Mouse (Mus musculus): ENCODE measurements around the gene Sema4a.

The Sema4a gene

DNA sequence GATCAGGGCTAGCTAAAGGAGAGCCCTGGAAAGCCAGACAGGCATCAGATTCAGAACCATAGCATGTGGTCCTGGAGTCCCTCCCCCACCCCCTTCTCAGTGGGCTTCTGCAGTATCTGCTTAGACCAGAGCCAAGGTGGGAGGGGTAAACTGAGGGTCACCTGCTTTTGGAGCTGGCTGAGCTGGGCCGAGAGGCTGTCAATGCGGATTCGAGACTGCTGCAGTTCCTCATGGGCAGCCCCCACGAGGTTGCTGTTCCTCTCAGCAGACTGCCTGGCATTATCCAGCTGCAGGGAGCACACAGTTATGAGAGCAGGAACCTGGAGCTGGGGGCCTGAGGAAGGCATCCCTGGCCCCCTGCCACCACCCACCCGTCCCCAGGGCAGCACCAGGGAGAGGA is 25.1 kb upstream of the Sema4a start:
- DNase-seq (ENCODE audit: low spot score in 2 of 2): no peak

DNA sequence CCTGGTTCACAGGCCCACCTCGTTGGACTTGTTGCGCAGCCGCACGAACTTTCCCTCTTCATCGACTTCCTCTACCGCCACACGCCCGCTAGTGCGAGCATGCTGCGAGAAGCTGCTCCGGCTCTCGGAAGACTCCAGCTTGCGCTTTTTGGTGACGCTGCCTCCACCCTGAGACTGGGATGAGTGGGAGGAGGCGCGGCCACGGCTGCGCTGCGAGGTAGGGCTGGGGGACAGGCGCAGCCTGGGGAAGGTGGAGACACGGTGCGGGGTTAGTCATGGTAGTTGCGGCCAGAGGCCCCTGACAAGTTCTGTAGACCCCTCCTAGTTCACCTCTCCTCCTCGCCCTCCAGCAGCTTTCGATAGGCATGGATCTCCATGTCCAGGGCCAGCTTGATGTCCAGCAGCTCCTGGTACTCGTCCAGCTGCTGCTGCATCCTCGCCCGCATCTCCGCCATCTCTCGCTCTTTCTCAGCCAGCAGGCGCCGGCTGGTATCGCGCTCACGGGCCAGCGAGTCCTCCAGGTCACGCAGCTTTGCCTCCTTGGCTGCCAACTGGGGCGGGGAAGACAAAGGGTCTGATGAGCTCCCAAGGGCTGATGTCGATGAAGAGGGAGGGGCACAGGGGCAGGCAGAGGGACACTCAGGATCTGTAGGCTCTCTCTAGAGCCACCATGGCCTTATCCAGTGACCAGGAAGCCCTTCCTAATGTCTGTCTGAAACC is 23.8 kb upstream of the Sema4a start:
- no peak for DNase-seq (ENCODE audit: low spot score in 2 of 2)

DNA sequence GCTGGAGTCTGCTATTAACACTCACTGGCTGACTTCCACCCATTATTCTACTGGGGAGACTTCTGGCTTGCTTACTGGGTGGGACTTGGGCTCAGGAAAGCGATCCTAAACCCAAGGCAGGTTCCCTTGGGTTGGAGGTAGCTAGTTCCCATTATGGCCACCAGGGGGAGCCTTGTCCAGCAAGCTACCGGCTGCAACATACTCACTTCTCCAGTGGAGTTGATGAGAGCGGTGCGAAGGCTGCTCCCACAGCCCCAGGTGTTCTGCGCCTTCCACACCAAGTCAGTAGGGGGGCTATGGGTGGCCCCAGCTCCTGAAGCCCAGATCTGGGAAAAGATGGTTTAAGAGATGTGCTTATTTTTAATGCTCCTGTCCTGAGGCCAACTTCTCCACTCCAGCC is 22.6 kb upstream of the Sema4a start:
- no peak for DNase-seq (ENCODE audit: low spot score in 2 of 2)

DNA sequence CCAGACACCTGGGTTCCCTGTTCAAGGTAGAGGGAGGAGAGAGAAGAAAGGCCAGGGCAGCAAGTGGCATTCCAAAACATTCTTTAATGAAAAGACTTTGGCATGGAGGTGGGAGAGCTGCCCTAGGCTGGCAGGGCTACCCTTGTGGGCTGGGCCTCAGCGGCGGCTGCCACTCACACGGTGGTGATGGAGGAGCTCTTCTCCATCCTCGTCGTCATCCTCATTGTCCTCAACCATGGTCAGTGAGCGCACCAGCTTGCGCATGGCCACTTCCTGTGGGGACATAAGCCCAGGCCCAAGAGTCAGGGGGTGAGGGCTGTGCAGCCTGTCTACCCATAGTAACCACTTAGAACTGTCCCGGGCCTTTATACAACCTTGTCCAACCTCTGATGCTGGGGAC is 22.2 kb upstream of the Sema4a start:
- no peak for DNase-seq (ENCODE audit: low spot score in 2 of 2)

DNA sequence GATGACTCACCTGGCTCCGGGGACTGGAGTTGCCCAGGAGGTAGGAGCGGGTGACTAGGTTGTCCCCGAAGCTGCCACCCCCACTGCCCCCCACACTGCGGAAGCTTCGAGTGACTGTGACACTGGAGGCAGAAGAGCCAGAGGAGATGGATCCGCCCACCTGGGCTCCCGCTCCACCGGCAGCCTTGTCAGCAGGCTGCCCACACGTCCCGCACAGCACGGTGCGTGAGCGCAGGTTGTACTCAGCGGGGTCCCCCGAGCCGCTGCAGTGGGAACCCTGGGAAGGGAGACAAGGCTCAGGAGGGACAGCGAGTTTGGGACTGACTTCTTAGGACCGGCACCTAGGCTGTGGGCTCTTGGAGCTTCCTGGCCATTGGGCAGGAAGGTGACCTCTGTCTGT is 21.4 kb upstream of the Sema4a start:
- no peak for DNase-seq (ENCODE audit: low spot score in 2 of 2)

DNA sequence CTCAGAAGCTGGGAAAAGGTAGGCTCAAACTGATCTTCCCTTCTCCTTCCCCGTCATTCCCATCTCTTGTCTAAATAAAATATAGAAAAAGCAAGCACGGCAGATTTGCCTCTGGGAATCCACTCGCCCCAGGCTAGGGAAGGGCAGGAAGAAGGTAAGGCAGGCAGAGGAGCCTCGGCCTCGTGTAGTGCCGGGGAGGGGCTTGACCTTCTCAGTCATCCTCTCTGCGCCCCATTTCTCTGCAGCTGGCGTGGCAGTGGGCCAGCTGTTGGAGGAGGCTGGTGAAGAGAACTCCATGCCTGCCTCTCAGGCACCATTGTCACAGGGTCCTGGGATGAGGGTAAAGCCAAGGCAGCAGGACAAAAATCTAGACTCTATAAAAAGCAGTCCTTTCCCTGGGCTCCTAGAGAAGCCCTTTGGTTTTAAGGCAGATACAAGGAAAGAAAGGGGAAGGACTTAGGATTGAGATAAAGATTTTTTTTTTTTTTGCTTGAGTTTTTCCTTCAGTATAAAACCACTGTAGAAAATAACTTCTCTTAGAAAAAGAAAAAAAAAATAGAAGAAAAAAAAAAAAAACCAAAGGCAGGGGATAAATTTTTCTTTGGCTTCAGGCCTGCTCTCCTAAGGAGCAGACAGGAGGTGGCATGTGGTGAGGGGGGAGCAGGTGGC is 20.5 kb upstream of the Sema4a start:
- no peak for DNase-seq (ENCODE audit: low spot score in 2 of 2)

DNA sequence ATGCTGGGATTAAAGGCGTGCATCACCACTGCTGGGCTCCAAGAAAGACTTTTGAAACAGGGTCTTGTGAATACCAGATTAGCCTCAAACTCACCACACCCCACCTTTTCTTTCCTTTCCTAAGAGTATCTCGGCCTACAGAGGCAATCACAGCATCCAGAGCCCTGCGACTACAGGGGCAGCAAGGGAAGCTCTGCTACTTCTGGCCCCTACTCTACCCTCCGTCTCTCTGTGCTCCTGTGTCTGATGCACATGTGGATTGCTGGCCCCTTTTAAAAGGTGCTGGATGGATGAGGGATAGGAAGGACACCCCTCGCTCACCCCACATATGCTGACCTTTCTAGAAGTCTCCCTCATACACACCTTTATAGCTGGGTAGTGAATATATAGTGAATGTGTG is 19.7 kb upstream of the Sema4a start:
- no peak for DNase-seq (ENCODE audit: low spot score in 2 of 2)

DNA sequence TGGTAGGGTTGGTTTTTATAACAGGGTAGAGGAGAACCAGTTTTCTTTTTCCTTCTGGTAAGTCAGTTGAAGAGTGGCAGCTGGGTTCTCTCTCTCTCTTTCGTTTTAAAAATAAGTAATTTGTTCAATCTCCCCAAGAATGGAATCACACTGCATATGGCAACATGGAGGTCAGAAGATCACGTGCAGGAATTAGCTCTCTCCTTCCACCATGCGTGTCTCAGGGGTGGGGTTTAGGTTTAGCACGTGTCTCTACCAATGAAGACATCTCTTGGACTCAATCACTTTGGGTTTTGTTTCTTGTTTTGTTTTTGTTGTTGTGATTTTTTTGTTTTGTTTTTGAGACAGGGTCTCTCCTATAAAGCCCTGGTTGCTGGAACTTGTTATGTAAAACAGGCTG is 18.8 kb upstream of the Sema4a start:
- no peak for DNase-seq (ENCODE audit: low spot score in 2 of 2)

DNA sequence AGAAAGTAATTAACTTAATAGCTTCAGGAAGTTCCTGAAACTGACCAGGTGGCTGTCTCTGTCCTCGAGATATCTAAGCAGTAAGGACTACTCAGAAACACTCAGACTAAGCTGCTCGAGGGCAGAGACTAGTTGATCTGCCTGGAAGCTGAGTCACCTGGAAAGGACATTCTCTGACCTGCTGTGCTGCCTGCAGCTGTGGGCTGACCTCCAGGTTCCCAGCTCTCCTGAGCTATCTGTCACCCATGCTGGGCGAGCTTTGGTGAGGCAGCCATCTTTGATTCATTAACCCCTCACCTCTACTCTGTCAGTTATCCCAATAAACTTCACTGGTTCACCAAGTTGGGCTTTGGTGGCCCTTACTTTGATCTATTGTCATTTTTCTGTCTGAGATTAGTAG is 18.2 kb upstream of the Sema4a start:
- DNase-seq (ENCODE audit: low spot score in 2 of 2): no peak

DNA sequence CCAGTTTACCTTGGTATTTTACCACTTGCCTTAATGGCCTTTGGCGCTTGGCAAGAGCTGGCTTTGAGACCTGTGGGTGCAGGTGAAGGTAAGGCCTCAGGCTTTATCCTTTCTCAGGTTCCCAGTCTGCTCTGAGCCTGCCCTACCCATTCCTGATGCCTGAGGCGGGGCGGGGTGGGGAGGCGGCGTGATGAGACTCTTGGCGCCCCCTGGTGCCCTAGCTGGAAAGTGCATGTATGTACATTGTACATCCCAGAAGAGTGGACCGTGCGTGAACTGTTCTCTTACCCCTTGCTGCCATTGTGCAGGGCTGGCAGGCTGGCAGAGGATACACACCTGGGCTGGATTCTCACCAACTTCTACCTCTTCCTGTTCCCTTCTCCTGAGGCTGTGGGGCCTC is 16.8 kb upstream of the Sema4a start:
- peak; percentile 55 to 73 for DNase-seq (ENCODE audit: low spot score in 2 of 2)

DNA sequence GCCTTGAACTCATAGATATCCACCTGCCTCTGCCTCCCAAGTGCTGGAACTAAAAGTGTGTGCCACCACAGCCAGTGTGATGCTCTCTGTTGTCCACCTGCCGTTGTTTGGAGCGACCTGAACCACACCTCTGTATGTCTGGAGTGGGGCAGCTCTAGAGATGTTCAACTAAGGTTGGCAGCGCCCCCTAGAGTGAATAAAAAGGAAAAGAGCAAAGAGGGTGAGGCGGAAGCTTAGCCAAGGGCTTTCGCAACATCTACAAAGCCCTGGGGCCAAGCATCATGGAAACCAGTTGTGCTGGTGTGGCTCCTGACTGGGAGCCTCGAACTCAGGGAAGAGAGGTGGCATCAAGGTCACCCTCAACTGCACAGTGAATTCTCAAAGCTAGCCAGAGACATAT is 15.4 kb upstream of the Sema4a start:
- no peak for DNase-seq (ENCODE audit: low spot score in 2 of 2)

DNA sequence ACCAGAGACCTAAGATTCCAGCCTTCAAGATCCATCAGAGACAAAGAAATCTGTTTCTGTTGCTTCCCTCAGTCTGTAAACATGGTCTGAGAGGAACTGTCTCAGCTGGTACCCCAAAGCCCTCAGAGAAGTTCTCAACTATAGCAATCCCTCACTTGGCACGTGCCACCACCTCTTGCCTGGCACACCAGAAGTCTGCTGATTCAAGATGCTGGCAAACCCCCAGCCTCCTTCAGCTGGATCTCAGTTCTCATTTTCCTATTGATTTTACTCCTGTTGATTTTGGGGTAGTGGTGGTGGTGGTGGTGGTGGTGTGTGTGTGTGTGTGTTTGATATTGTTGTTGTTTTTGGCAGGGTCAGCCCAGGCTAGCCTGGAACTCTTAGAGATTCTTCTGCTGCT is 12.6 kb upstream of the Sema4a start:
- DNase-seq (ENCODE audit: low spot score in 2 of 2): no peak

DNA sequence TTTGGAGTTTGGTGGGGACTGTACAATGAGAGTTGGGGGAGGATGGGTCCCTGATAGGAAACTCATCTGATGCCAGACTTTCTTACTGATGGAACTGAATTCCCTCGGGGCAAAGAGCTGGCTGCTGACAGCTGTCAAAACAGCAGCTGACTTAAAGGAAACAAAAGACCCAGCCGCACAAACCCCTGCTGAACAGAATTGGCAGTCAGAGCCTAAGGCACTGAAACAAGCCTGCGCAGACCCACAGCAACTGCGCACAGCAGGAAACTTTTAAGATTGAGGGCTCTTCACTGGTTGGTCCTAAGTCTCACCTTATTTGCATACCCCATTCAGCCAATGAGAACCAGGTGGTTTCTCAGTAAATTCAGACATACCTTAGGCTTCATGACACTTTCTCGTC is 12.0 kb upstream of the Sema4a start:
- no peak for DNase-seq (ENCODE audit: low spot score in 2 of 2)

DNA sequence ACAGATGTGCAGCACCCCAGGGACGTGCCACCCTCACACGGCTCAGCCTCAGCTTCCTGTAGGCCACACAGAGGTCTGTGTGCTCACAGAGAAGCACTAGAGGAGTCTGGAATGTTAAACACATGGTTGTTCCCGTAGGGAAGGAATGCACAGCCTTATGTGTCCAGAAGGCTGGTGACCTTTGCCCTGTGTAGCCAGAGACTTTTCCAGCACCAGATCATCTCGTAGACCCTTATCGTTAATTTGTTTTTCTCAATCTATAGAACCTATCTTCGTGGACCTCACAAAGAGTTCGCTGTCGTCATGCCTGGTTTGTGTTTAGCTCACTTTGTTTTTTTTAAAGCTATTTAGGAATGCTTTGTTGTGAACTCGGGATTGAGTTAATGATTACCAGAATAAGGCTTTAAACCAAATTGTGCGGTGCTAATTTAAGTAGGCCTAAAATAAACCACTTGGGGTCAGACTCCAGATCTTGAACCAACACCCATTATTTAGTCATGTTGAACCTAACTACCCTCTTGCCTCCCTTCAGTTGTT is 10.0 kb upstream of the Sema4a start:
- no peak for DNase-seq (ENCODE audit: low spot score in 2 of 2)

DNA sequence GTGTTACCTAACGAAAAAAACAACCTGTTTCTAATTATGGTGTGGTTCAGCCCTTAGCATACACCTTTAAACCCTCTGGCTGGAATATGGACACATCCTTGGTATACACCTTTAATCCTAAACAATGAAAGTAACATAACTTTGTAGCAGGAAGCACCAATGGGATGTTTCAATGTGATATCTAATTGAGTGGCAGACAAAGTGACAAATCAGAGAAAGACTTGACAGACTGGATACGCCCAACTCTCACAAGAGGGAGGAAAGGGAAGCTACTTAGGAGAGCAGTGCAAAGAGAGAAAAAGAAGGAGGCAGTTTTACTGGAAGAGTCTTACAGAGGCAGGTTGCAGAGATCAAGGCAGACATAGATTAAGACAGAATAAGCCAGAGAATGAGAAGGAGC is 8.5 kb upstream of the Sema4a start:
- no peak for DNase-seq (ENCODE audit: low spot score in 2 of 2)

DNA sequence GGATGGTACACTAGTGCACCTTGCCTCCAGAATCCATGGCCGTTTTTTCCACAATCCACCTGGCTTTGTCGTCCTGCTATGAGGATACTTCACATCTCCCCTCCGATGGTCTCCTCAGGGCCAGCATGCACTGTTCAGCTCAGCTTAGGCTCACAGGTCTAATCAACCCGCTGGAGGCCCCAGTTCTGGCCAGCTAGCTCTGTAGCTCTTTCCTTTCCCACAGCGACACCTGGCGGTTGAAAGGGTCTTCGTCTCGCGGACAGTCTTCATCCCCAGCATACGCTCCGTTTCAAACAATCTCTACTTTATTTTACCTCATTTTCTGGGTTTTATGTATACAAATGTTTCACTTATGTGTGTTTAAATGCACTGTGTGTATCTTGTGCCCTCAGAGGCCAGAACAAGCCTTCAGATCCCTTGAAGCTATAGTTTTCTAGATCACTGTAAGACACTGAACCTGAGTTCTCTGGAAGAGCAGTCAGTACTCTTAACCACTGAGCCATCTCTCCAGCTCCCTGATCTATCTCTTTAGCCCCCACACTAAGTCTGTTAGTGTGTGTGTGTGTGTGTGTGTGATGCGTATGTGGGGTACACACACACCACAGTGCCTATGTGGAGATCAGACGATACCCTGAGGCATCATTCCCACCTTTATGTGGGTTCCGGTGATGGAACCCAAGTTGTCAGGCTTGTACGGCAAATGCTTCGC is 6.3 kb upstream of the Sema4a start:
- peak; percentile 77 to 85 for DNase-seq (ENCODE audit: low spot score in 2 of 2)

DNA sequence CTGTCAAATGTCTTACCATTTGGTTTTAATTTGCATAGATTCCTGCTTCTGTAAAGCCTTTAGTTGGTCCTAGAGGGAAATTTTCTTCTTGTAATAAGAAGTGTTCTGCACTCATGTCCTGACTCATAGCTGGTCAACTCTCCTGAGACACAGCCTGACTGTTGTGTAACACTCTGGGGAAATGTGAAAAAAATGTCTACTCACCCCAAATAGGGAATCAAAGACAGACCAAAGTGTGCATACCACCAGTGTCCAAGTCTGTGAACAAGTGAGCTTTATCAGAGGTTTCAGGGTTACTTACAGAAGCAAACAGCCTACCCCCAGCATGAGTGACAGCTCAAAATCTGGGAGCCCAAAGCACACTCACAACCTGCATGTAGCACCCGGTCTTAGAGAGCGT is 4.1 kb upstream of the Sema4a start:
- no peak for DNase-seq (ENCODE audit: low spot score in 2 of 2)

DNA sequence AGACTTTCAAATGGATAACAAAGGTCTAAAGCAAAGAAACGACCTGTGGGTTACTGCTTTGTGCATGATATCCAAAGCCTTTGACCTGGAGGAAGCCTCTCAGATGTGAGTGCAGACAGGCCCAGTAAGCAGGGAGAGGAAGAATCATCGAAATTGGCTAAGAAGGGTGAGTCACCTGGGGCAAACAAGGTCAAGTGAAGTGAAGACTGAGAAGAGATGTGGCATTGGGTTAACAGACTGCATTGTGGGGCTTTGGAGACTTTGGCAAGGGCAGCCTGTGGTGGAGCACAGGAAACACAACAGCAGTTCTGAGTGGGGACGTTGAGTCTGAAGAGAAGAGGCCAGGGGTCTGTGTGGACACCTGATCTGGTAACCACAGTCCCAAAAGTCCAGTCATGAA is 3.4 kb upstream of the Sema4a start:
- no peak for DNase-seq (ENCODE audit: low spot score in 2 of 2)

DNA sequence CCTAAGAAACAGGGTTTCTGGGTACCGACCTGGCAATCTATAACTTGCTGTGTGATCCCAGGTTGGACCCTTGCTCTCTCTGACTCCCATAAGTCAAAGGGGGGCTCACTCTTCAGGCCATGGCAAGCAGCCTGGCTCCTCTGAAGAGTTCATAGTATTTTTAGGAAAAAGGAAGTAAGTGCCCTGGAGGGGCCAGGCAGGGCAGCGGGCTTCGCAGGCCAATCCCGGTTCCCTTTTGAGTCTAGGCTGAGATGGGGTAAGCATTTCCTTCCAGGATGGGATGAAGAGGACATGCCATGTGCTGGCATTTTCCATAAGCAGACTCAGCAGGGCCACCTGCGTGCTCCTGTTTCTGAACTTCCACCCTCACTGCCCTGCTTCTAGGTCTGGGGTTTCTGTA is 953 bp downstream of the Sema4a start:
- no peak for DNase-seq (ENCODE audit: low spot score in 2 of 2)

DNA sequence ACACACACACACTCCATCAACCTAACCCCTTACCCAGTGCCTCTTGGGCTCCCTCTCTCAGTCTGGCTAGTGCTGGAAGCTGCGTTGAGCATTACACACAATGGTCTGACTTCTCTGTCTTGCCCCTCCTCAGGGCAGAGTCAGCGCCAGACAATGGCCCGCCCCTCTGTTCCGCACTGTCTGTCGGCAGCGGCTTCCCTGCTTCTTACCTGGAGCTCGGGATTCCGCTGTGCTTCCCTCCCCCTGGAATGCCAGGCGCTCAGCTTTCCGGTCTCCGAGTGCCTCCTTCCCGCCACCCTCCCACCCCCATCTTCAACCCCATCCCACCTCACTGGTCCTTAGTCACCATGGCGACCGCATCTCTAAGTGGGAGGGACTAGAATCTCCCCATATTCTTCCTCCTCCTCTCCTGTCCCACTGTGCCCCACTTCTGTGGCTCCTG is 2.2 kb downstream of the Sema4a start:
- DNase-seq (ENCODE audit: low spot score in 2 of 2): no peak

DNA sequence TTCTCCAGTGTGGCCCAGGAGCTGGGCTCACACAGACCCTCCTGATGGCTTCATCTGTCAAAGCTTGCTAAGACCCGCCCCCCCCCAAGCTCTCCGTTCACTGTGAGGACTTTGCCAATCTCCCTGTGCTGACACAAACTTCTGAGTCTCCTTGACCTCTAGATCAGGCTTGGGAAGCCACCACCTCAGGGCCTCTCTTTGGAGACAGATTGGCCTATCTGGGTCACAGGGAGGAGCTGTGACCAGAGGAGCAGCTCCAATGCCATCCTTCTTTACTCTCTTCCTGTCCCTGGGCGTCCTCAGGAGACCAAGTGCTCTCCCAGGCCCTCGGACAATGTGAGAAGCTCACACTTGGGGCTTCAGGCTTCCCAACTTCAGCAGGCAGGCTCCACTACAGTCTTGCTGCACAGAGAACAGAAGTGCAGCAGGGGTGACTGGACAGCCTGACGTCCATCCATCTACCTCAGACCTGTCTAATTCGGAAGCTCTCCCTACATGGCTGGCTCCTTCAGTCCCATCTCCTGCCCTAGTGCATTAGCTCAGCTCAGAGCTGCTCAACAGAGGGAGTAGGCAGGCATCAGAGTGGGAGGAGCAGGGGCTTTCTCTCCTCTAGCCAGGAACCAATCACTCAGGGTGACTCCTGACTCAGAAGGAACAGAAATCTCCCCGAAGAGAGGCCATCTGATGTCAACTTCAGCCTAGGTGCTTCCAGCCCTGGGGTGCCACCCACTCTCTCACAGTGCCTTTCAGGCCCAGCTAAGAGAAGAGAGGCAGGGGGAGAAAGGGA is 4.0 kb downstream of the Sema4a start:
- no peak for DNase-seq (ENCODE audit: low spot score in 2 of 2)

DNA sequence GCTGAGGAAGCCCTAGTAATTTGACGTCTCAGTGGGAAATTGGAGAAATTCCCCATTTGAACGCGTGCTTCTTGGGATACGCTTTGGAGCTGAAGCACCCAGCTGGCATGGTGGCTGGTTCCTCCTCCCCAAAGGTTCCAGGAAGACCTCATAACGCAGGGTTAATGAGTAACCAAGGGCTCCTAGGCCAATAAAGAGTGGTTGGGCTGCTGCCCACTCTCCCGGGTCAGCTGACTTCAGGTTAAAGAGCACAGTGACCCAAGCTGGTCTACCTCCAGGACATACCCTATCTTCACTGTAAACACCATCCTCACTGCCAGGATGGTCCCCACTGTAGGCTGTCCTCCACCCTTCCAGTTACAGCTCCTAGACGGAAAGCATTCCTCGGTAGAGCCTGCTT is 4.7 kb downstream of the Sema4a start:
- DNase-seq (ENCODE audit: low spot score in 2 of 2): no peak
